Mouse (Mus musculus) heart, embryonic 15.5 days (tissue): ENCODE results near the gene Pla2g4a. TPM values are rescaled to one million over a fixed set of nuclear protein-coding genes. Genes with fewer than 3 reads are reported as not detected.

Source experiments
- ATAC-seq: fragments of 200-750 bp; cut with Nextera tagmentation; replicated peaks from 2 replicates; pipeline ENCODE4 v1.8.0; 2017; ENCODE audit warnings: low read depth, moderate TSS enrichment; ENCODE audit not compliant: insufficient number of reproducible peaks, insufficient read depth, low FRiP score
- H3K27ac ChIP-seq: fragments of 300-500 bp; sonication (generic); 2 replicates; pipeline ENCODE4 v1.5.1; 2015; ENCODE audit warnings: mild to moderate bottlenecking, inconsistent platforms
- H3K27me3 ChIP-seq: fragments of 300-500 bp; sonication (generic); 2 replicates; pipeline ENCODE4 v1.6.1; 2015; ENCODE audit warnings: inconsistent platforms
- H3K36me3 ChIP-seq: fragments of 300-500 bp; sonication (generic); 2 replicates; pipeline ENCODE4 v1.6.1; 2015; ENCODE audit warnings: mild to moderate bottlenecking, inconsistent platforms
- H3K4me1 ChIP-seq: fragments of 300-500 bp; sonication (generic); replicated peaks from 2 replicates; pipeline ENCODE4 v1.6.1; 2015; ENCODE audit warnings: inconsistent platforms
- H3K4me2 ChIP-seq: fragments of 300-500 bp; sonication (generic); 2 replicates; pipeline ENCODE4 v1.6.1; 2015; ENCODE audit warnings: inconsistent platforms, mild to moderate bottlenecking, moderate library complexity
- H3K4me3 ChIP-seq: fragments of 300-500 bp; sonication (generic); 2 replicates; pipeline ENCODE4 v1.5.1; 2015; ENCODE audit warnings: mild to moderate bottlenecking, inconsistent platforms
- H3K9ac ChIP-seq: fragments of 300-500 bp; sonication (generic); 2 replicates; pipeline ENCODE4 v1.6.1; 2015; ENCODE audit warnings: mild to moderate bottlenecking, inconsistent platforms
- H3K9me3 ChIP-seq: fragments of 300-500 bp; sonication (generic); replicated peaks from 2 replicates; pipeline ENCODE4 v1.6.1; 2016; ENCODE audit warnings: inconsistent platforms
- WGBS: fragments of 180-500 bp; shearing (Covaris S2); methylation state at CpG from one replicate; pipeline ENCODE4 v1.1.7; 2015; ENCODE audit warnings: mixed read lengths; 5-methylcytosine and 5-hydroxymethylcytosine counted together
- polyA plus RNA-seq: library from polyadenylated mRNA; unstranded; fragments of >200 nt; fragmentation: Nextera tagmentation; extraction: Ambion mirVana; gene quantifications from 2 replicates; pipeline ENCODE4 v1.2.1, GENCODE M21; 2015

Gene Pla2g4a
- polyA plus RNA-seq, result 4.5 and 7.7 TPM in 2 replicates

GRCm38 (mm10) chr1:149960734-149961424, at the start of gene Pla2g4a:
TSS of gene Pla2g4a (minus strand) at chr1:149961290.
- H3K4me2 ChIP-seq, result peak within 1 kb of the TSS; percentile 81
- ATAC-seq, result no peak
- H3K27me3 ChIP-seq, result no peaks in the 10 kb centered on the region
- no peaks in the 10 kb centered on the region for H3K9me3 ChIP-seq
- no peaks in the 10 kb centered on the region for H3K36me3 ChIP-seq
- 9% methylated on average over 15 of the region's 15 CpGs for WGBS
- peak within 1 kb of the TSS; percentile 59 for H3K4me3 ChIP-seq
- H3K27ac ChIP-seq, result peak within 1 kb of the TSS; percentile 78
- peak within 1 kb of the TSS; percentile 61 for H3K9ac ChIP-seq
- H3K4me1 ChIP-seq, result peaks cover 6% of the 10 kb centered on the region

DNA sequence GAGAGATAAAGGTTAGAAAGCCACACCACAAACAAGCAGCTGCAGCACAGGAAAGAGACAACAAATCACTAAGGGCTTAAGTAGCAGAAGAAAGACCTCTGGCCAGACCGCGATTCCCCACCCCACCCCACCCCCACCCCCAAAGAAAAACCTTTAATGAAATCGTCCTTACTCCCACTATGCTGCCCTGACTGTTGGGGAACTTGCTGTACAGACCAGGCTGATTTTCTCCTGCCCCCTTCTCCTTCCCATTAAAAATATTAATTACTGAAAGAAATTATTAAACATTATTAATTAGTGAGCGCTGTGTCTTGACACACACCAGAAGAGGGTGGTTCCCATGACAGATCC, 49.5 kb upstream of the Pla2g4a start:
- no peaks in the 10 kb centered on the region for H3K9me3 ChIP-seq
- no peaks in the 10 kb centered on the region for H3K4me1 ChIP-seq
- no peak overlapping the region for H3K9ac ChIP-seq
- no peaks in the 10 kb centered on the region for H3K36me3 ChIP-seq
- no peak overlapping the region for H3K4me3 ChIP-seq
- WGBS, result 50% methylated on average over 4 of the region's 4 CpGs
- no peak overlapping the region for H3K4me2 ChIP-seq
- no peak for ATAC-seq
- no peaks in the 10 kb centered on the region for H3K27me3 ChIP-seq
- H3K27ac ChIP-seq, result no peak overlapping the region

GRCm38 (mm10) chr1:150009968-150010628, 49.0 kb upstream of the Pla2g4a start:
- H3K4me2 ChIP-seq, result no peak overlapping the region
- WGBS, result 84% methylated on average over 18 of the region's 18 CpGs
- ATAC-seq, result no peak
- no peaks in the 10 kb centered on the region for H3K36me3 ChIP-seq
- H3K4me3 ChIP-seq, result no peak overlapping the region
- no peak overlapping the region for H3K9ac ChIP-seq
- no peaks in the 10 kb centered on the region for H3K27me3 ChIP-seq
- no peak overlapping the region for H3K27ac ChIP-seq
- H3K9me3 ChIP-seq, result no peaks in the 10 kb centered on the region
- no peaks in the 10 kb centered on the region for H3K4me1 ChIP-seq

DNA sequence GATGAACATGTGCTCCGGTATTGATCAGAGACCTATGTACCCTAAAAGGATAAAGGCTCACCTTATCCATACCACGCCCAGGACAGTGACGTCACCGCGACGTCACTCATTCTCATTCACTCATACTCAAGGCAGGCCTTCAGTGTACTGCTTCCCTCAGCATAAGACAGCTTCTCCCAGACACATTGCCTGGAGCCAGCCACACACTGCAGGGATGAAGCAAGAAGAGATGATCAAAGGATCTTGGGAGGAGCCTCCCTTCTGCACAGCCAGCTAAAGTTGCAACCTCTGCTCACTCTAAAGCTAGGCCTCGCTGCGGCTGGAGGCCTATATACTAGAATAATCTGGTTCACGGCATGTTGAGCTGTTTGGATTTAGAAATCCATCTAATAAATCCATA, 48.0 kb upstream of the Pla2g4a start:
- Histone ChIP-seq H3K4me2 (no peak overlapping the region), H3K9ac (no peak overlapping the region), H3K4me1 (no peaks in the 10 kb centered on the region), H3K4me3 (no peak overlapping the region), H3K27me3 (no peaks in the 10 kb centered on the region), H3K9me3 (no peaks in the 10 kb centered on the region), H3K36me3 (no peaks in the 10 kb centered on the region), H3K27ac (no peak overlapping the region)
- 87% methylated on average over 9 of the region's 9 CpGs for WGBS
- no peak; the same call in 1 of the 2 replicates for ATAC-seq

DNA sequence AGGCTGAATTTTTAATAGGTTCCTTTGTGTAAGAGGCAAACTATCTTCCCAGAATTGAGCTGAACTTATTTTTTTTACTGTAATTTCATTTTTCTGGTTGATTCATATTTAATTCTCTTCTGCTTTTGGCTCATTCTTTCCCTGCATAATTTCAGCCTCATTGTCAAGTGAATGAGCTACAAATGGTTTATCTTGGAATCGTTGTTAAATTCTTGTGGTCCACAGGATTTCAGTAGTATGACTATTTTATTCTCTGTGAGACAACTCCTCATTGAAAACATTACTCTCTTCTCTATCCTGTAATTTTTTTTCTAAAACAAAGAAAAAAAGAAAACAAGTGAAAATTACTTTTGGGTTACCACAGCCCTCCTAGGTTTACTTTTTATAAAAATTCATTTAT, 14.5 kb upstream of the Pla2g4a start:
- no peak for ATAC-seq
- H3K36me3 ChIP-seq, result no peaks in the 10 kb centered on the region
- no peaks in the 10 kb centered on the region for H3K9me3 ChIP-seq
- H3K27ac ChIP-seq, result no peak overlapping the region
- 61% methylated on average over 1 of the region's 1 CpGs for WGBS
- H3K4me3 ChIP-seq, result no peak overlapping the region
- no peak overlapping the region for H3K9ac ChIP-seq
- H3K4me1 ChIP-seq, result no peaks in the 10 kb centered on the region
- H3K27me3 ChIP-seq, result no peaks in the 10 kb centered on the region
- H3K4me2 ChIP-seq, result no peak overlapping the region

DNA sequence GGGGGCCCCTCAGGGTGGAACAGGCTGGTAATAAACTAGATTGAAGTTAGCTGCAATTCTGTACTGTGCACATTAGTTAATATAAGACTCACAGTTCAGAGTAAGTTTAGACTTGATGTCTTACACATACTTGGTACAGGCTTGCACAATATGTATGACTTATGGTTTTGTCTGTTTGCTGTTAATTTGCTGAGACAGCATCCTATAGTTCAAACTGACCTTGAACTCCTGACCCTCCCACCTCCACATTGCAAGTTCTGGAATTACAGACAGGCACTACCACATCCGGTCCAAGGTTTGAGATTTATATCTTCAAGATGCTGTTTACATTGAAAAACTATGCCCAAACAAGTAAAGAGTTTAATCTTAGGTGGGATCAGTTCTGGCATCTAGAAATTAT, 4.7 kb upstream of the Pla2g4a start:
- H3K9me3 ChIP-seq, result no peaks in the 10 kb centered on the region
- H3K27me3 ChIP-seq, result no peaks in the 10 kb centered on the region
- H3K27ac ChIP-seq, result no peak overlapping the region
- no peak overlapping the region for H3K4me2 ChIP-seq
- no peaks in the 10 kb centered on the region for H3K4me1 ChIP-seq
- ATAC-seq, result no peak
- 53% methylated on average over 1 of the region's 1 CpGs for WGBS
- H3K36me3 ChIP-seq, result no peaks in the 10 kb centered on the region
- no peak overlapping the region for H3K9ac ChIP-seq
- H3K4me3 ChIP-seq, result no peak overlapping the region

- Histone ChIP-seq H3K27me3 (no peaks in the 10 kb centered on the region), H3K4me3 (peak overlapping the region; percentile 59), H3K9me3 (no peaks in the 10 kb centered on the region), H3K9ac (no peak overlapping the region), H3K36me3 (no peaks in the 10 kb centered on the region), H3K4me2 (peak overlapping the region; percentile 81), H3K4me1 (peaks cover 3% of the 10 kb centered on the region; the same call in 1 of the 2 replicates), H3K27ac (peak overlapping the region; percentile 78; the same call in 1 of the 2 replicates)
- 66% methylated on average over 9 of the region's 9 CpGs for WGBS
- no peak for ATAC-seq
Observed at GRCm38 (mm10) chr1:149961425-149962303, 574 bp upstream of the Pla2g4a start.

GRCm38 (mm10) chr1:149960251-149960650, 839 bp downstream of the Pla2g4a start:
- Histone ChIP-seq H3K4me2 (peak overlapping the region; percentile 81), H3K36me3 (no peaks in the 10 kb centered on the region), H3K9ac (no peak overlapping the region), H3K27me3 (no peaks in the 10 kb centered on the region), H3K9me3 (no peaks in the 10 kb centered on the region), H3K4me3 (peak overlapping the region; percentile 59), H3K4me1 (peaks cover 10% of the 10 kb centered on the region), H3K27ac (no peak overlapping the region)
- ATAC-seq, result no peak
- 92% methylated on average over 4 of the region's 4 CpGs for whole genome bisulfite sequencing

DNA sequence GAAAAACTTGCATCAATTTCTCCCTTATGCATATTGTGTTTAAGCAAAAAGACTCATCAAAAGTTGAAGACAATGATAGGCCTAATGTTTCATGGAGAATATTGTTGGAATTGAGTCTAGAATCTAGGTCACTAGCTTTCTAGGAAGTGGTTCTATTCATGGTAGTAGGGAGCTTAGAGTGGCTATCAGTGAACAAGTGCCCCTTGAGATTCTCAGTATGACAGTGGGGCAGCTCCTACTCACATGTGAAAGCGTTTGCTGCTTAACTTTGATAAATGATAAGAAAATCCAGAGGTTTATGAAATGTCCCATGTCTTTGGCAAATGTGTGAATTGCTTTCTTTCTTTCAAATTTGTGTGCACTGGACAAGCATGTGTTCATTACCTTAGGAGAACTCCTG, 2.0 kb downstream of the Pla2g4a start:
- H3K4me3 ChIP-seq, result no peak overlapping the region
- no peak overlapping the region for H3K9ac ChIP-seq
- peaks cover 10% of the 10 kb centered on the region for H3K4me1 ChIP-seq
- WGBS, result 21% methylated on average over 1 of the region's 1 CpGs
- H3K9me3 ChIP-seq, result no peaks in the 10 kb centered on the region
- H3K27me3 ChIP-seq, result no peaks in the 10 kb centered on the region
- H3K36me3 ChIP-seq, result no peaks in the 10 kb centered on the region
- H3K4me2 ChIP-seq, result no peak overlapping the region
- ATAC-seq, result no peak
- no peak overlapping the region for H3K27ac ChIP-seq

DNA sequence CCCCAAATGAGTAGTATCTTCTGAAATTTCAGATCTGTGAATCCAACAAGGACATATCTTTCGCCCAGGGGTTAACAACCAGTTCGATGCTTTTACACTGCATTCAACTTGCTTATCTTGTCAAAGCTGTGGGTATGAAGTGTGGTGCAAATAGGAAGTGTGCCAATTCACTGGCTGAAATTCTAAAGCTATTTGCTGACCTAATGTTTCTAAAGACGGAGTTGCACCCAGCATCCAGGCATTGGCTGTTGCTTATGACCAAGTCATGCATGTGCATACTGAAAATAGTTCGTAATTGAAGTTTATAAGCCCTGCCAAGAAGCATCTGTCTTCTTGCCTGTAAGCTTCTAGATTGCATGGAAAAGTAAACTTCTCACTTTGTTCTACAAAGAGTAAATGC, 5.6 kb downstream of the Pla2g4a start:
- no peaks in the 10 kb centered on the region for H3K36me3 ChIP-seq
- peaks cover 7% of the 10 kb centered on the region for H3K4me1 ChIP-seq
- H3K27me3 ChIP-seq, result no peaks in the 10 kb centered on the region
- H3K27ac ChIP-seq, result no peak overlapping the region
- H3K9ac ChIP-seq, result no peak overlapping the region
- no peak overlapping the region for H3K4me3 ChIP-seq
- H3K4me2 ChIP-seq, result 0 out of 2 replicates have a peak overlapping the region, but pooled peaks have one; percentile 18
- peak; percentile 50; the same call in 1 of the 2 replicates for ATAC-seq
- 29% methylated on average over 4 of the region's 4 CpGs for WGBS
- no peaks in the 10 kb centered on the region for H3K9me3 ChIP-seq

DNA sequence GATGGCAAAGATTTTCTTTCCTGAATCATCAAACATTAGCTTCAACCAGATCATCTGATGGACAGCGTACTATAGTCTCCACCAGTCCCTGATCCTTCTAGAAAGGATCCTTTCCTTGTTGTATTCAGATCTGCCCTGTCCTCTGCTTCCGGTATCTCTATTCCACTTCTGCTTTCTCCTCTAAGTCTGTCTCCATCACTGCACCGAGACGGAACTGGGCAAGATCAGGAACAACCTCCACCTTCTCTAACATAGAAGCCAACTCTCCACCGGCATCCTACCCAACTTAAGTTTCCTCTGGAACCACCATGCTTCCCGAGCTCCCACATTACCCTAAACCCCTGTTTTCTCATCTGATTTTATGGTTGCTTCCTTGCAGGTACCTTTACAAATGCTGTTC, 7.1 kb downstream of the Pla2g4a start:
- Histone ChIP-seq H3K9ac (no peak overlapping the region), H3K36me3 (no peaks in the 10 kb centered on the region), H3K27ac (no peak overlapping the region), H3K9me3 (no peaks in the 10 kb centered on the region), H3K4me3 (no peak overlapping the region), H3K4me2 (no peak overlapping the region), H3K27me3 (no peaks in the 10 kb centered on the region), H3K4me1 (peaks cover 7% of the 10 kb centered on the region)
- no peak for ATAC-seq
- 79% methylated on average over 6 of the region's 6 CpGs for WGBS
